Mouse (Mus musculus): ENCODE measurements around the gene Col15a1.
A peak's percentile ranks its signal among the peaks of the same experiment; 100 is the strongest.

- TF ChIP-seq CTCF (IDR thresholded peaks at IDR 0.05), result peak; percentile 37
- TF ChIP-seq EP300 (IDR thresholded peaks at IDR 0.05), result no peak
Measured at GRCm38 (mm10) chr4:47252627-47253026, 44.7 kb downstream of the Col15a1 start.
